ENCODE assay signal across 8 mouse cellular contexts in the genomic region with DNA sequence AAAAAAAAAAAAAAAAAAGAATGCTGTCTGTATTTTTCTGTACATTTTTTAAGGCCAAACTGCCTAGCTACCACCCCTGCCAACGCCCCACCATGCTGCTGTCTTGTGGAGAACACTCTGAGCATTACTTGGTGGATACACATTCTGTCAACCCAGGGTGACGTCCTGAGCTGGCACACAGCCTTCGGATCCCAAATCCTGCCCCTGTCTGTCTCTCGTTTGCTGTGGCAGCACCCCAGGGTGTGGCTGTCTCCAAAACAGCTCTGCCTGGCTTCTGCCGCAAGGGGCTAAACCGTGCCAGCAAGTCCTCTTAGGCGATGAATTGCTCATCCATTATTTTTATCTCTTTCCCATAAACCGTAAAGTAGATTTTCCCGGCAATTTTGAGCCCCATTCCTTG. TPM values are rescaled to one million over a fixed set of nuclear protein-coding genes. Genes with fewer than 3 reads are reported as not detected.
DNase-seq lines count a peak whose midpoint lies in the region; ATAC-seq lines count a peak whose summit lies in the region.

No protein-coding gene starts in this region.

- intact Hi-C loops in left cerebral cortex, postnatal 4 days (cut with DNase I): no loop called here

- H3K4me2 ChIP-seq in embryonic facial prominence, embryonic 14.5 days (ENCODE audit: low read depth, low read length): 0 out of 2 replicates have a peak overlapping the region, but pooled peaks have one; percentile 33

- H3K27me3 ChIP-seq in embryonic facial prominence, embryonic 14.5 days (replicated peaks; ENCODE audit: control insufficient read depth, insufficient read depth, low read length): no peaks in the 10 kb centered on the region
- 0 out of 2 replicates have a peak, but pooled peaks cover 11% of the 10 kb centered on the region for H3K27me3 ChIP-seq in embryonic facial prominence, embryonic 10.5 days (replicated peaks; ENCODE audit: low read depth, poor library complexity, severe bottlenecking)

- WGBS in embryonic facial prominence, embryonic 14.5 days: 65% methylated on average over 9 of the region's 9 CpGs
- whole genome bisulfite sequencing in embryonic facial prominence, embryonic 10.5 days: 80% methylated on average over 9 of the region's 9 CpGs

- H3K36me3 ChIP-seq in embryonic facial prominence, embryonic 14.5 days (ENCODE audit: control insufficient read depth, insufficient read depth, low read length): peaks cover 6% of the 10 kb centered on the region
- peaks cover 3% of the 10 kb centered on the region; the same call in 1 of the 2 replicates for H3K36me3 ChIP-seq in embryonic facial prominence, embryonic 10.5 days (replicated peaks)

- DNase-seq in embryonic facial prominence, embryonic 14.5 days (ENCODE audit: low spot score): peak; percentile 22
- no peak for DNase-seq in embryonic facial prominence, embryonic 10.5 days (ENCODE audit: low spot score)
- DNase-seq in urinary bladder, adult 18-20 months (ENCODE audit: low spot score in 2 of 2): peak; percentile 38 to 69
- DNase-seq in urinary bladder, postnatal 4 days (ENCODE audit: low spot score in 2 of 2): no peak
- DNase-seq in left cerebral cortex, postnatal 4 days: peak; percentile 60
- no peak for DNase-seq in thymus, postnatal 36 days
- no peak for DNase-seq in spleen, postnatal 14 days (ENCODE audit: low spot score in 2 of 2)

- H3K9ac ChIP-seq in embryonic facial prominence, embryonic 14.5 days (ENCODE audit: low read depth, low read length): no peak overlapping the region

- H3K4me1 ChIP-seq in embryonic facial prominence, embryonic 14.5 days (ENCODE audit: control insufficient read depth, insufficient read depth, low read length): peaks cover 17% of the 10 kb centered on the region
- peaks cover 25% of the 10 kb centered on the region for H3K4me1 ChIP-seq in embryonic facial prominence, embryonic 10.5 days

- ATAC-seq in embryonic facial prominence, embryonic 14.5 days (ENCODE audit: low read depth): no peak
- no peak for ATAC-seq in megakaryocyte progenitor cell, adult 5-6 weeks (replicated peaks; ENCODE audit: poor library complexity)

- H3K27ac ChIP-seq in embryonic facial prominence, embryonic 14.5 days (replicated peaks; ENCODE audit: low read depth, low read length): no peak overlapping the region
- no peak overlapping the region for H3K27ac ChIP-seq in embryonic facial prominence, embryonic 10.5 days (replicated peaks)

- H3K4me3 ChIP-seq in embryonic facial prominence, embryonic 14.5 days (ENCODE audit: low read depth, low read length): no peak overlapping the region
- no peak overlapping the region for H3K4me3 ChIP-seq in embryonic facial prominence, embryonic 10.5 days

- H3K9me3 ChIP-seq in embryonic facial prominence, embryonic 14.5 days (ENCODE audit: control insufficient read depth, low read length): 0 out of 2 replicates have a peak, but pooled peaks cover 3% of the 10 kb centered on the region
- H3K9me3 ChIP-seq in embryonic facial prominence, embryonic 10.5 days: no peaks in the 10 kb centered on the region

RNA-seq across cellular contexts. Expression of a gene that starts 29.7 kb away (rescaled TPM):
- 3.3 and 4.7 TPM in 2 replicates for polyA plus RNA-seq in embryonic facial prominence, embryonic 14.5 days (2014; fragmentation: Nextera tagmentation; extraction: Ambion mirVana)
- 0.72 TPM in 2 replicates for polyA plus RNA-seq in embryonic facial prominence, embryonic 10.5 days (2016; fragmentation: Nextera tagmentation; extraction: Ambion mirVana)
- total RNA-seq in left cerebral cortex, postnatal 4 days (2021): 10 to 100 TPM; 29.4 to 29.5 TPM
- total RNA-seq in megakaryocyte progenitor cell, adult 5-6 weeks (2015): not detected in 2 replicates
- total RNA-seq in megakaryocyte progenitor cell, adult 5-6 weeks (2017): not detected in 2 replicates

RNA-seq across cellular contexts. Expression of a gene that starts 51.8 kb away (rescaled TPM):
- polyA plus RNA-seq in embryonic facial prominence, embryonic 14.5 days (2014; fragmentation: Nextera tagmentation; extraction: Ambion mirVana): 31.5 and 31.8 TPM in 2 replicates
- 30.0 and 31.0 TPM in 2 replicates for polyA plus RNA-seq in embryonic facial prominence, embryonic 10.5 days (2016; fragmentation: Nextera tagmentation; extraction: Ambion mirVana)
- 10 to 100 TPM; 18.5 to 18.6 TPM for total RNA-seq in left cerebral cortex, postnatal 4 days (2021)
- total RNA-seq in megakaryocyte progenitor cell, adult 5-6 weeks (2015): 0.61 and 1.1 TPM in 2 replicates
- 2.9 and 3.3 TPM in 2 replicates for total RNA-seq in megakaryocyte progenitor cell, adult 5-6 weeks (2017)

RNA-seq across cellular contexts. Expression of a gene that starts 54.6 kb away (rescaled TPM):
- polyA plus RNA-seq in embryonic facial prominence, embryonic 14.5 days (2014; fragmentation: Nextera tagmentation; extraction: Ambion mirVana): 20.4 and 22.9 TPM in 2 replicates
- polyA plus RNA-seq in embryonic facial prominence, embryonic 10.5 days (2016; fragmentation: Nextera tagmentation; extraction: Ambion mirVana): 25.9 and 27.1 TPM in 2 replicates
- total RNA-seq in left cerebral cortex, postnatal 4 days (2021): 10 to 100 TPM; 86.6 to 86.9 TPM
- total RNA-seq in megakaryocyte progenitor cell, adult 5-6 weeks (2015): 4.2 and 6.8 TPM in 2 replicates
- total RNA-seq in megakaryocyte progenitor cell, adult 5-6 weeks (2017): 4.4 and 7.0 TPM in 2 replicates

Comparison
In these comparisons a context has a peak if more than half of its experiments do, and no peak if none do; other contexts are left out.
1. DNase-seq: peak in embryonic facial prominence, embryonic 14.5 days (single experiment), urinary bladder, adult 18-20 months (2 of 2) and left cerebral cortex, postnatal 4 days (single experiment); none in embryonic facial prominence, embryonic 10.5 days (single experiment), urinary bladder, postnatal 4 days (0 of 2), thymus, postnatal 36 days (0 of 2) and spleen, postnatal 14 days (0 of 2).
2. RNA of a gene that starts 29.7 kb away (total RNA-seq): 29.4 to 29.5 TPM in left cerebral cortex, postnatal 4 days; not detected in megakaryocyte progenitor cell, adult 5-6 weeks; every median in the first group is over 10 times any median in the second.
3. RNA of a gene that starts 51.8 kb away (total RNA-seq): 18.5 to 18.6 TPM in left cerebral cortex, postnatal 4 days; 0.61 to 3.3 TPM in megakaryocyte progenitor cell, adult 5-6 weeks; every median in the first group is over 4 times any median in the second.
4. RNA of a gene that starts 54.6 kb away (total RNA-seq): 86.6 to 86.9 TPM in left cerebral cortex, postnatal 4 days; 4.2 to 7.0 TPM in megakaryocyte progenitor cell, adult 5-6 weeks; every median in the first group is over 10 times any median in the second.